Mouse (Mus musculus) midbrain, embryonic 14.5 days (tissue): Measurements from ENCODE around the gene Mcub. TPM values are rescaled to one million over a fixed set of nuclear protein-coding genes. Genes with fewer than 3 reads are reported as not detected.
A peak's percentile ranks its signal among the peaks of the same experiment; 100 is the strongest.

Source experiments
- ATAC-seq: fragments of 200-750 bp; cut with Nextera tagmentation; 2 replicates; pipeline ENCODE4 v1.8.0; 2017; ENCODE audit warnings: moderate number of reproducible peaks, moderate library complexity; ENCODE audit not compliant: low FRiP score, low TSS enrichment
- DNase-seq: peaks from one replicate; pipeline ENCODE4 v3.0.0-alpha.2; 2015
- H3K27ac ChIP-seq: fragments of 300-500 bp; sonication (generic); replicated peaks from 2 replicates; pipeline ENCODE4 v1.5.1; 2014; ENCODE audit warnings: mild to moderate bottlenecking, low read depth, low read length, moderate library complexity
- H3K27me3 ChIP-seq: fragments of 300-500 bp; sonication (generic); 2 replicates; pipeline ENCODE4 v1.6.1; 2014; ENCODE audit warnings: low read length, control low read depth, mixed read lengths; ENCODE audit not compliant: control insufficient read depth, insufficient read depth
- H3K36me3 ChIP-seq: fragments of 300-500 bp; sonication (generic); 2 replicates; pipeline ENCODE4 v1.6.1; 2014; ENCODE audit warnings: low read length, control low read depth; ENCODE audit not compliant: control insufficient read depth, insufficient read depth
- H3K4me1 ChIP-seq: fragments of 300-500 bp; sonication (generic); 2 replicates; pipeline ENCODE4 v1.6.1; 2014; ENCODE audit warnings: mild to moderate bottlenecking, antibody characterized with exemption, low read length, control low read depth; ENCODE audit not compliant: control insufficient read depth, insufficient read depth
- H3K4me2 ChIP-seq: fragments of 300-500 bp; sonication (generic); 2 replicates; pipeline ENCODE4 v1.6.1; 2014; ENCODE audit warnings: mild to moderate bottlenecking, low read length, moderate library complexity
- H3K4me3 ChIP-seq: fragments of 300-500 bp; sonication (generic); replicated peaks from 2 replicates; pipeline ENCODE4 v1.5.1; 2014; ENCODE audit warnings: low read depth, low read length
- H3K9ac ChIP-seq: fragments of 300-500 bp; sonication (generic); replicated peaks from 2 replicates; pipeline ENCODE4 v1.6.1; 2014; ENCODE audit warnings: mild to moderate bottlenecking, low read length, moderate library complexity
- H3K9me3 ChIP-seq: fragments of 300-500 bp; sonication (generic); 2 replicates; pipeline ENCODE4 v1.6.1; 2016; ENCODE audit warnings: low read length, control low read depth, mixed read lengths; ENCODE audit not compliant: control insufficient read depth
- WGBS: fragments of 180-500 bp; shearing (Covaris S2); extraction: QIAGEN DNeasy Blood & Tissue Kit; methylation state at CpG from one replicate; pipeline ENCODE4 v1.1.7; 2014; 5-methylcytosine and 5-hydroxymethylcytosine counted together
- polyA plus RNA-seq: library from polyadenylated mRNA; unstranded; fragments of >200 nt; fragmentation: Nextera tagmentation; extraction: Ambion mirVana; gene quantifications from 2 replicates; pipeline ENCODE4 v1.2.1, GENCODE M21; 2014

Gene Mcub
- polyA plus RNA-seq, 1 experiment from 2014 or later = 5.6 TPM

- 87% methylated on average over 4 of the region's 4 CpGs for WGBS
- ATAC-seq = no peak
Observed at GRCm38 (mm10) chr3:129985335-129985734, 15.3 kb upstream of the Mcub start.

GRCm38 (mm10) chr3:129984797-129985196, 14.8 kb upstream of the Mcub start:
- no peak for DNase-seq
- peaks cover 77% of the 10 kb centered on the region for H3K36me3 ChIP-seq
- no peak overlapping the region for H3K9ac ChIP-seq
- no peak overlapping the region for H3K4me2 ChIP-seq
- no peaks in the 10 kb centered on the region for H3K9me3 ChIP-seq
- H3K27me3 ChIP-seq = no peaks in the 10 kb centered on the region
- no peak for ATAC-seq
- WGBS = 96% methylated on average over 5 of the region's 5 CpGs
- no peak overlapping the region for H3K4me3 ChIP-seq
- no peak overlapping the region for H3K27ac ChIP-seq
- H3K4me1 ChIP-seq = no peaks in the 10 kb centered on the region

More at GRCm38 (mm10) chr3:129985335-129985734, 15.3 kb upstream of the Mcub start:
- H3K27me3 ChIP-seq = no peaks in the 10 kb centered on the region
- DNase-seq = no peak
- peaks cover 82% of the 10 kb centered on the region for H3K36me3 ChIP-seq
- no peak overlapping the region for H3K9ac ChIP-seq
- H3K27ac ChIP-seq = no peak overlapping the region
- H3K4me2 ChIP-seq = no peak overlapping the region
- H3K9me3 ChIP-seq = no peaks in the 10 kb centered on the region
- no peaks in the 10 kb centered on the region for H3K4me1 ChIP-seq
- H3K4me3 ChIP-seq = no peak overlapping the region

GRCm38 (mm10) chr3:129982271-129982670, 12.3 kb upstream of the Mcub start:
- no peaks in the 10 kb centered on the region for H3K9me3 ChIP-seq

GRCm38 (mm10) chr3:129981756-129982155, 11.8 kb upstream of the Mcub start:
- Histone ChIP-seq H3K9me3 (no peaks in the 10 kb centered on the region), H3K4me3 (no peak overlapping the region), H3K36me3 (peaks cover 47% of the 10 kb centered on the region), H3K9ac (no peak overlapping the region), H3K27me3 (no peaks in the 10 kb centered on the region), H3K4me1 (no peaks in the 10 kb centered on the region), H3K4me2 (no peak overlapping the region), H3K27ac (no peak overlapping the region)
- DNase-seq = no peak
- ATAC-seq = peak; percentile 36; the same call in 1 of the 2 replicates
- WGBS = 92% methylated on average over 11 of the region's 11 CpGs

More at GRCm38 (mm10) chr3:129982271-129982670, 12.3 kb upstream of the Mcub start:
- DNase-seq (no peak), ATAC-seq (no peak)
- no peak overlapping the region for H3K9ac ChIP-seq
- H3K36me3 ChIP-seq = peaks cover 52% of the 10 kb centered on the region
- WGBS = 97% methylated on average over 5 of the region's 5 CpGs
- H3K4me2 ChIP-seq = no peak overlapping the region
- H3K4me3 ChIP-seq = no peak overlapping the region
- no peaks in the 10 kb centered on the region for H3K27me3 ChIP-seq
- H3K27ac ChIP-seq = no peak overlapping the region
- H3K4me1 ChIP-seq = no peaks in the 10 kb centered on the region

GRCm38 (mm10) chr3:129979510-129979909, 9.5 kb upstream of the Mcub start:
- Histone ChIP-seq H3K4me3 (no peak overlapping the region), H3K4me2 (no peak overlapping the region), H3K27me3 (no peaks in the 10 kb centered on the region), H3K4me1 (no peaks in the 10 kb centered on the region), H3K27ac (no peak overlapping the region), H3K9me3 (no peaks in the 10 kb centered on the region), H3K36me3 (peaks cover 28% of the 10 kb centered on the region), H3K9ac (no peak overlapping the region)
- ATAC-seq (no peak), DNase-seq (no peak)
- WGBS = 72% methylated on average over 6 of the region's 6 CpGs

- no peak overlapping the region for H3K4me2 ChIP-seq
- no peak overlapping the region for H3K4me3 ChIP-seq
- H3K27ac ChIP-seq = no peak overlapping the region
- ATAC-seq (no peak), DNase-seq (no peak)
- no peak overlapping the region for H3K9ac ChIP-seq
- 83% methylated on average over 9 of the region's 9 CpGs for WGBS
- no peaks in the 10 kb centered on the region for H3K27me3 ChIP-seq
- H3K36me3 ChIP-seq = peaks cover 22% of the 10 kb centered on the region
- no peaks in the 10 kb centered on the region for H3K9me3 ChIP-seq
- no peaks in the 10 kb centered on the region for H3K4me1 ChIP-seq
Observed at GRCm38 (mm10) chr3:129978716-129979115, 8.7 kb upstream of the Mcub start.

GRCm38 (mm10) chr3:129976317-129976716, 6.3 kb upstream of the Mcub start:
- Histone ChIP-seq H3K27ac (no peak overlapping the region), H3K36me3 (no peaks in the 10 kb centered on the region), H3K9me3 (no peaks in the 10 kb centered on the region), H3K27me3 (no peaks in the 10 kb centered on the region), H3K4me2 (no peak overlapping the region), H3K4me3 (no peak overlapping the region), H3K9ac (no peak overlapping the region), H3K4me1 (peaks cover under 1% of the 10 kb centered on the region; the same call in 1 of the 2 replicates)
- ATAC-seq (no peak), DNase-seq (no peak)
- 84% methylated on average over 5 of the region's 5 CpGs for WGBS

- Histone ChIP-seq H3K4me2 (peak overlapping the region; percentile 99), H3K4me1 (peaks cover 17% of the 10 kb centered on the region), H3K36me3 (no peaks in the 10 kb centered on the region), H3K9ac (peak overlapping the region; percentile 54; the same call in 1 of the 2 replicates), H3K9me3 (no peaks in the 10 kb centered on the region), H3K4me3 (peak overlapping the region; percentile 49), H3K27me3 (peaks cover 14% of the 10 kb centered on the region; the same call in 1 of the 2 replicates), H3K27ac (no peak overlapping the region)
- peak; percentile 84 for ATAC-seq
- 20% methylated on average over 19 of the region's 19 CpGs for WGBS
- peak; percentile 86 for DNase-seq
Observed at GRCm38 (mm10) chr3:129970529-129971515, 816 bp upstream of the Mcub start.
